Mouse (Mus musculus): ENCODE data around the gene Ifng. TPM values are rescaled to one million over a fixed set of nuclear protein-coding genes. Genes with fewer than 3 reads are reported as not detected.

The Ifng gene
- polyA plus RNA-seq, 1 experiment = not detected

GRCm38 (mm10) chr10:118480793-118481192, 39.9 kb downstream of the Ifng start:
- no peak overlapping the region for H3ac ChIP-seq (ENCODE audit: control insufficient read depth, insufficient read length)
- H3K4me2 ChIP-seq (ENCODE audit: low read depth) = no peak overlapping the region
- no peak overlapping the region for H3K4me3 ChIP-seq
- TF ChIP-seq CEBPB (IDR thresholded peaks at IDR 0.05; ENCODE audit: insufficient read depth, poor library complexity, severe bottlenecking) (no peak), MYOG (IDR thresholded peaks at IDR 0.05; ENCODE audit: control insufficient read depth in 1 of 3, insufficient read depth in 1 of 3, insufficient read length in 2 of 3, low read depth in 2 of 3) (no peak), TCF3 (IDR thresholded peaks at IDR 0.05; ENCODE audit: insufficient read length, low read depth) (no peak), SRF (IDR thresholded peaks at IDR 0.05; ENCODE audit: control insufficient read depth, insufficient read length, low read depth) (no peak), USF1 (IDR thresholded peaks at IDR 0.05; ENCODE audit: low read depth) (no peak)
- no peaks in the 10 kb centered on the region for H3K79me2 ChIP-seq (ENCODE audit: control insufficient read depth, insufficient read depth)
- no peaks in the 10 kb centered on the region for H3K36me3 ChIP-seq (ENCODE audit: control insufficient read depth, insufficient read depth)
- H3K27me3 ChIP-seq (ENCODE audit: control insufficient read depth, insufficient read depth, insufficient read length) = no peaks in the 10 kb centered on the region

- no peak for TF ChIP-seq MAX (IDR thresholded peaks at IDR 0.05; ENCODE audit: low read depth)
- no peak for TF ChIP-seq TCF3 (IDR thresholded peaks at IDR 0.05; ENCODE audit: insufficient read length, low read depth)
- TF ChIP-seq REST (IDR thresholded peaks at IDR 0.05; ENCODE audit: insufficient read depth, insufficient read length) = no peak
- TF ChIP-seq POLR2A (IDR thresholded peaks at IDR 0.05; ENCODE audit: insufficient read length, low read depth) = no peak
- TF ChIP-seq E2F4 (IDR thresholded peaks at IDR 0.05; ENCODE audit: insufficient read depth) = no peak
- TF ChIP-seq SRF (IDR thresholded peaks at IDR 0.05; ENCODE audit: control insufficient read depth, insufficient read length, low read depth) = no peak
- TF ChIP-seq CEBPB (IDR thresholded peaks at IDR 0.05; ENCODE audit: insufficient read depth, poor library complexity, severe bottlenecking) = no peak
- Histone ChIP-seq H3K79me2 (ENCODE audit: control insufficient read depth, insufficient read depth) (no peaks in the 10 kb centered on the region), H3ac (ENCODE audit: control insufficient read depth, insufficient read length) (no peak overlapping the region), H3K4me3 (no peak overlapping the region), H3K4me2 (ENCODE audit: low read depth) (no peak overlapping the region), H3K36me3 (ENCODE audit: control insufficient read depth, insufficient read depth) (no peaks in the 10 kb centered on the region), H3K27me3 (ENCODE audit: control insufficient read depth, insufficient read depth, insufficient read length) (no peaks in the 10 kb centered on the region)
Observed at GRCm38 (mm10) chr10:118494109-118494508, 53.3 kb downstream of the Ifng start.

- no peak overlapping the region for H3ac ChIP-seq (ENCODE audit: control insufficient read depth, insufficient read length)
- no peak for TF ChIP-seq TCF3 (IDR thresholded peaks at IDR 0.05; ENCODE audit: insufficient read length, low read depth)
- no peak for TF ChIP-seq POLR2A (IDR thresholded peaks at IDR 0.05; ENCODE audit: insufficient read length, low read depth)
- no peak for TF ChIP-seq USF1 (IDR thresholded peaks at IDR 0.05; ENCODE audit: low read depth)
- no peak for TF ChIP-seq MYOG (IDR thresholded peaks at IDR 0.05; ENCODE audit: control insufficient read depth in 1 of 3, insufficient read depth in 1 of 3, insufficient read length in 2 of 3, low read depth in 2 of 3)
- TF ChIP-seq POLR2AphosphoS2 (IDR thresholded peaks at IDR 0.05; ENCODE audit: insufficient read length, low read depth) = no peak
- TF ChIP-seq REST (IDR thresholded peaks at IDR 0.05; ENCODE audit: insufficient read depth, insufficient read length) = no peak
- no peak for TF ChIP-seq TCF12 (IDR thresholded peaks at IDR 0.05; ENCODE audit: insufficient read depth, poor library complexity, severe bottlenecking)
- no peak for TF ChIP-seq SRF (IDR thresholded peaks at IDR 0.05; ENCODE audit: control insufficient read depth, insufficient read length, low read depth)
- no peak for TF ChIP-seq MAX (IDR thresholded peaks at IDR 0.05; ENCODE audit: low read depth)
- TF ChIP-seq MYOD1 (IDR thresholded peaks at IDR 0.05; ENCODE audit: control insufficient read depth in 1 of 3, insufficient read length in 2 of 3, low read depth in 2 of 3) = no peak
- TF ChIP-seq E2F4 (IDR thresholded peaks at IDR 0.05; ENCODE audit: insufficient read depth) = no peak
- H3K4me2 ChIP-seq (ENCODE audit: low read depth) = no peak overlapping the region
- no peaks in the 10 kb centered on the region for H3K27me3 ChIP-seq (ENCODE audit: control insufficient read depth, insufficient read depth, insufficient read length)
- H3K4me3 ChIP-seq = no peak overlapping the region
- no peaks in the 10 kb centered on the region for H3K79me2 ChIP-seq (ENCODE audit: control insufficient read depth, insufficient read depth)
- H3K36me3 ChIP-seq (ENCODE audit: control insufficient read depth, insufficient read depth) = no peaks in the 10 kb centered on the region
Observed at GRCm38 (mm10) chr10:118495362-118495761, 54.5 kb downstream of the Ifng start.

Other genes with a start within 250 kb of the Ifng start
- not detected for gene Il22, start 236.1 kb upstream of the Ifng start, polyA plus RNA-seq (2012; fragmentation: generic; extraction: Trizol)
- 0.02 TPM for gene Gm32717, start 200.3 kb upstream of the Ifng start, polyA plus RNA-seq (2012; fragmentation: generic; extraction: Trizol)
- gene Gm32802, start 182.4 kb upstream of the Ifng start, polyA plus RNA-seq (2012; fragmentation: generic; extraction: Trizol) = 0.02 TPM
- gene Iltifb, start 146.0 kb upstream of the Ifng start, polyA plus RNA-seq (2012; fragmentation: generic; extraction: Trizol) = not detected
- not detected for gene Gm9040, start 114.1 kb upstream of the Ifng start, polyA plus RNA-seq (2012; fragmentation: generic; extraction: Trizol)
- gene Gm9044, start 108.6 kb upstream of the Ifng start, polyA plus RNA-seq (2012; fragmentation: generic; extraction: Trizol) = not detected
- 0.06 TPM for gene Gm9045, start 103.2 kb upstream of the Ifng start, polyA plus RNA-seq (2012; fragmentation: generic; extraction: Trizol)
- gene Gm9046, start 97.8 kb upstream of the Ifng start, polyA plus RNA-seq (2012; fragmentation: generic; extraction: Trizol) = not detected
- gene Gm9048, start 92.4 kb upstream of the Ifng start, polyA plus RNA-seq (2012; fragmentation: generic; extraction: Trizol) = not detected
- 0.06 TPM for gene Gm9049, start 86.9 kb upstream of the Ifng start, polyA plus RNA-seq (2012; fragmentation: generic; extraction: Trizol)

Measured in myocyte (in vitro differentiated cells).